25 mouse cellular contexts compared by ENCODE assay signal in genomic region chr7:45770427-45771082, GRCm38 (mm10). TPM values are rescaled to one million over a fixed set of nuclear protein-coding genes. Genes with fewer than 3 reads are reported as not detected.
DNase-seq lines count a peak whose midpoint lies in the region; ATAC-seq and TF ChIP-seq lines count a peak whose summit lies in the region.
"Had no signal": no experiment of that assay in that cellular context is flagged by ENCODE, and none has a peak within 500 bp of the region (broad histone marks: within the 10 kb centered on the region; RNA-seq: fewer than 3 reads in every experiment).

No protein-coding gene starts in this region.

- 0 out of 2 replicates have a peak, but pooled peaks cover 2% of the 10 kb centered on the region for H3K9me3 ChIP-seq in intestine, embryonic 14.5 days (ENCODE audit: control insufficient read depth, low read length)
- H3K9me3 ChIP-seq in kidney, embryonic 16.5 days (ENCODE audit: low read length), result no peaks in the 10 kb centered on the region
- no peaks in the 10 kb centered on the region for H3K9me3 ChIP-seq in stomach, embryonic 14.5 days (ENCODE audit: control insufficient read depth, low read depth, low read length)
- H3K9me3 ChIP-seq: neural tube, embryonic 12.5 days had no signal

- 28% methylated on average over 8 of the region's 8 CpGs for WGBS in kidney, adult 2 months
- WGBS in intestine, embryonic 14.5 days, result 63% methylated on average over 8 of the region's 8 CpGs
- WGBS in kidney, embryonic 16.5 days, result 59% methylated on average over 8 of the region's 8 CpGs
- 70% methylated on average over 8 of the region's 8 CpGs for WGBS in stomach, embryonic 14.5 days

- ATAC-seq in intestine, embryonic 14.5 days (replicated peaks; ENCODE audit: low FRiP score, low TSS enrichment, low read depth), result 0 out of 2 replicates have a peak, but pooled peaks have one; percentile 41
- ATAC-seq in kidney, embryonic 16.5 days (ENCODE audit: low FRiP score, low TSS enrichment), result peak; percentile 57; the same call in 1 of the 2 replicates
- 0 out of 2 replicates have a peak, but pooled peaks have one; percentile 14 for ATAC-seq in stomach, embryonic 14.5 days (ENCODE audit: insufficient number of reproducible peaks, insufficient read depth, low FRiP score, low read depth)
- ATAC-seq: activated CD4-positive, CD25-positive, alpha-beta regulatory T cell, adult 4 months; forebrain, embryonic 16.5 days; hindbrain, postnatal 0 days had no signal

- H3K27ac ChIP-seq in kidney, adult 2 months (ENCODE audit: insufficient read depth, low read depth, low read length), result peak overlapping the region; percentile 17; the same call in 1 of the 2 replicates
- no peak overlapping the region for H3K27ac ChIP-seq in intestine, embryonic 14.5 days (ENCODE audit: low read depth)
- H3K27ac ChIP-seq in kidney, embryonic 16.5 days (ENCODE audit: low read length), result no peak overlapping the region
- no peak overlapping the region for H3K27ac ChIP-seq in stomach, embryonic 14.5 days (ENCODE audit: low read length)
- H3K27ac ChIP-seq: hindbrain, postnatal 0 days; neural tube, embryonic 12.5 days had no signal

- no peaks in the 10 kb centered on the region for H3K36me3 ChIP-seq in kidney, adult 2 months (ENCODE audit: control insufficient read depth, insufficient read depth, low read length)
- H3K36me3 ChIP-seq in intestine, embryonic 14.5 days (ENCODE audit: control insufficient read depth, insufficient read depth, low read length), result no peaks in the 10 kb centered on the region
- H3K36me3 ChIP-seq in kidney, embryonic 16.5 days (ENCODE audit: insufficient read depth, low read length), result no peaks in the 10 kb centered on the region
- H3K36me3 ChIP-seq in stomach, embryonic 14.5 days (ENCODE audit: control insufficient read depth, insufficient read depth, low read length), result no peaks in the 10 kb centered on the region
- H3K36me3 ChIP-seq: heart, embryonic 12.5 days; neural tube, embryonic 12.5 days had no signal

- TF ChIP-seq POLR2A in kidney, adult 2 months (IDR thresholded peaks at IDR 0.05; ENCODE audit: low read depth, low read length), result no peak

- H3K4me1 ChIP-seq in kidney, adult 2 months (ENCODE audit: control insufficient read depth, insufficient read depth, low read length), result peaks cover 12% of the 10 kb centered on the region
- no peaks in the 10 kb centered on the region for H3K4me1 ChIP-seq in intestine, embryonic 14.5 days (replicated peaks; ENCODE audit: control insufficient read depth, insufficient read depth, low read length)
- no peaks in the 10 kb centered on the region for H3K4me1 ChIP-seq in kidney, embryonic 16.5 days (ENCODE audit: insufficient read depth, low read length)
- no peaks in the 10 kb centered on the region for H3K4me1 ChIP-seq in stomach, embryonic 14.5 days (ENCODE audit: control insufficient read depth, insufficient read depth, low read length)
- H3K4me1 ChIP-seq: heart, embryonic 12.5 days; neural tube, embryonic 12.5 days had no signal

- H3K4me2 ChIP-seq in intestine, embryonic 14.5 days (ENCODE audit: low read length), result no peak overlapping the region
- H3K4me2 ChIP-seq in kidney, embryonic 16.5 days (replicated peaks; ENCODE audit: low read depth, low read length), result no peak overlapping the region
- no peak overlapping the region for H3K4me2 ChIP-seq in stomach, embryonic 14.5 days (replicated peaks; ENCODE audit: low read depth, low read length)
- H3K4me2 ChIP-seq: heart, embryonic 12.5 days; neural tube, embryonic 12.5 days had no signal

- H3K27me3 ChIP-seq in kidney, adult 2 months (replicated peaks; ENCODE audit: control insufficient read depth, insufficient read depth, low read length), result no peaks in the 10 kb centered on the region
- H3K27me3 ChIP-seq in intestine, embryonic 14.5 days (replicated peaks; ENCODE audit: control insufficient read depth, insufficient read depth, low read length), result no peaks in the 10 kb centered on the region
- H3K27me3 ChIP-seq in kidney, embryonic 16.5 days (ENCODE audit: insufficient read depth, low read length), result no peaks in the 10 kb centered on the region
- no peaks in the 10 kb centered on the region for H3K27me3 ChIP-seq in stomach, embryonic 14.5 days (ENCODE audit: control insufficient read depth, insufficient read depth, low read length)
- H3K27me3 ChIP-seq: neural tube, embryonic 12.5 days; Patski had no signal

- no peak overlapping the region for H3K9ac ChIP-seq in intestine, embryonic 14.5 days (ENCODE audit: low read length)
- H3K9ac ChIP-seq in kidney, embryonic 16.5 days (replicated peaks; ENCODE audit: low read length), result no peak overlapping the region
- H3K9ac ChIP-seq in stomach, embryonic 14.5 days (replicated peaks; ENCODE audit: low read depth, low read length), result no peak overlapping the region
- H3K9ac ChIP-seq: heart, embryonic 12.5 days; neural tube, embryonic 12.5 days had no signal

- DNase-seq in kidney, adult 2 months, result peak; percentile 61
- DNase-seq in kidney, postnatal 4 days, result no peak
- DNase-seq in intestine, embryonic 14.5 days (ENCODE audit: low spot score), result no peak
- DNase-seq in layer of hippocampus, postnatal 36 days, result no peak
- no peak for DNase-seq in adrenal gland, adult 18-20 months (ENCODE audit: low spot score in 2 of 2)
- no peak for DNase-seq in layer of hippocampus, adult 11-12 months (ENCODE audit: low spot score)
- DNase-seq: adrenal gland, postnatal 36 days; cerebellum, adult 2 months; heart, postnatal 4 days; layer of hippocampus, adult 9-11 months had no signal

- H3K4me3 ChIP-seq in kidney, adult 2 months (ENCODE audit: insufficient read depth, low read depth, low read length), result no peak overlapping the region
- no peak overlapping the region for H3K4me3 ChIP-seq in intestine, embryonic 14.5 days (ENCODE audit: low read depth, low read length)
- no peak overlapping the region for H3K4me3 ChIP-seq in kidney, embryonic 16.5 days (ENCODE audit: low read length)
- H3K4me3 ChIP-seq in stomach, embryonic 14.5 days (ENCODE audit: low read depth, low read length), result no peak overlapping the region
- H3K4me3 ChIP-seq: erythroblast, embryonic 14.5 days; heart, embryonic 12.5 days; neural tube, embryonic 12.5 days had no signal

- no peak for TF ChIP-seq CTCF in kidney, adult 2 months (conservative IDR thresholded peaks at IDR 0.05; ENCODE audit: insufficient read depth, insufficient read length, low read depth, low read length)

RNA-seq across cellular contexts. Expression of gene Lmtk3, which starts 13.0 kb away (rescaled TPM):
- polyA plus RNA-seq in kidney, adult 2 months (2012; rRNA removed), result 5.7 and 7.3 TPM in 2 replicates
- polyA plus RNA-seq in intestine, embryonic 14.5 days (2014; fragmentation: Nextera tagmentation; extraction: Ambion mirVana), result 1.5 and 1.9 TPM in 2 replicates
- polyA plus RNA-seq in kidney, embryonic 16.5 days (2015; fragmentation: Nextera tagmentation; extraction: Ambion mirVana), result 1.3 and 1.8 TPM in 2 replicates
- 2.5 and 3.3 TPM in 2 replicates for polyA plus RNA-seq in stomach, embryonic 14.5 days (2014; fragmentation: Nextera tagmentation; extraction: Ambion mirVana)
- 100 to 1,000 TPM; 285 to 298 TPM for total RNA-seq in layer of hippocampus, postnatal 36 days (2021)
- 1 to 10 TPM; 6.2 to 8.4 TPM for total RNA-seq in adrenal gland, adult 18-20 months (2021)
- total RNA-seq: common myeloid progenitor, adult 5-6 weeks; megakaryocyte-erythroid progenitor cell, adult 5-6 weeks had no signal
- polyA plus RNA-seq: activated CD4-positive, CD25-positive, alpha-beta regulatory T cell, adult 4 months had no signal

RNA-seq across cellular contexts. Expression of gene Sult2b1, which starts 13.9 kb away (rescaled TPM):
- polyA plus RNA-seq in kidney, adult 2 months (2012; rRNA removed), result 4.2 and 6.1 TPM in 2 replicates
- polyA plus RNA-seq in intestine, embryonic 14.5 days (2014; fragmentation: Nextera tagmentation; extraction: Ambion mirVana), result 1.2 and 2.3 TPM in 2 replicates
- 1.9 and 2.5 TPM in 2 replicates for polyA plus RNA-seq in kidney, embryonic 16.5 days (2015; fragmentation: Nextera tagmentation; extraction: Ambion mirVana)
- polyA plus RNA-seq in stomach, embryonic 14.5 days (2014; fragmentation: Nextera tagmentation; extraction: Ambion mirVana), result 2.8 and 3.6 TPM in 2 replicates
- 1 to 10 TPM; 6.3 to 7.0 TPM for total RNA-seq in layer of hippocampus, postnatal 36 days (2021)
- 1 to 10 TPM in 1 of 2 experiments, under 1 TPM in 1; 0.77 to 1.1 TPM for total RNA-seq in adrenal gland, adult 18-20 months (2021)
- total RNA-seq: heart, postnatal 4 days; megakaryocyte-erythroid progenitor cell, adult 5-6 weeks had no signal
- polyA plus RNA-seq: erythroblast, embryonic 14.5 days had no signal

RNA-seq across cellular contexts. Expression of gene Cyth2, which starts 43.8 kb away (rescaled TPM):
- 43.3 and 44.7 TPM in 2 replicates for polyA plus RNA-seq in kidney, adult 2 months (2012; rRNA removed)
- 91.9 and 95.5 TPM in 2 replicates for polyA plus RNA-seq in intestine, embryonic 14.5 days (2014; fragmentation: Nextera tagmentation; extraction: Ambion mirVana)
- 125 and 126 TPM in 2 replicates for polyA plus RNA-seq in kidney, embryonic 16.5 days (2015; fragmentation: Nextera tagmentation; extraction: Ambion mirVana)
- 89.3 and 92.6 TPM in 2 replicates for polyA plus RNA-seq in stomach, embryonic 14.5 days (2014; fragmentation: Nextera tagmentation; extraction: Ambion mirVana)
- total RNA-seq in layer of hippocampus, postnatal 36 days (2021), result 100 to 1,000 TPM; 138 to 150 TPM
- 100 to 1,000 TPM in 1 of 2 experiments, 10 to 100 TPM in 1; 92.9 to 117 TPM for total RNA-seq in adrenal gland, adult 18-20 months (2021)

RNA-seq across cellular contexts. Expression of gene Spaca4, which starts 44.9 kb away (rescaled TPM):
- 0.15 and 0.28 TPM in 2 replicates for polyA plus RNA-seq in kidney, adult 2 months (2012; rRNA removed)
- polyA plus RNA-seq in intestine, embryonic 14.5 days (2014; fragmentation: Nextera tagmentation; extraction: Ambion mirVana), result 0.45 TPM in 1 of 2 replicates, not detected in the other
- not detected in 2 replicates for polyA plus RNA-seq in kidney, embryonic 16.5 days (2015; fragmentation: Nextera tagmentation; extraction: Ambion mirVana)
- polyA plus RNA-seq in stomach, embryonic 14.5 days (2014; fragmentation: Nextera tagmentation; extraction: Ambion mirVana), result 0.38 TPM in 1 of 2 replicates, not detected in the other
- total RNA-seq in layer of hippocampus, postnatal 36 days (2021), result not detected
- total RNA-seq in adrenal gland, adult 18-20 months (2021), result not detected
- total RNA-seq: adrenal gland, postnatal 36 days; common myeloid progenitor, adult 5-6 weeks; heart, postnatal 4 days; hindbrain, postnatal 0 days; left cerebral cortex, postnatal 10 days; megakaryocyte-erythroid progenitor cell, adult 5-6 weeks had no signal
- polyA plus RNA-seq: activated CD4-positive, CD25-positive, alpha-beta regulatory T cell, adult 4 months; cerebellum, adult 2 months; embryonic facial prominence, embryonic 11.5 days; erythroblast, embryonic 14.5 days; forebrain, embryonic 16.5 days; heart, embryonic 12.5 days; hindbrain, postnatal 0 days; limb, embryonic 14.5 days; lung, embryonic 16.5 days; neural tube, embryonic 12.5 days; Patski had no signal

RNA-seq across cellular contexts. Expression of gene Fam83e, which starts 49.5 kb away (rescaled TPM):
- polyA plus RNA-seq in kidney, adult 2 months (2012; rRNA removed), result 0.19 and 0.35 TPM in 2 replicates
- 4.1 and 5.8 TPM in 2 replicates for polyA plus RNA-seq in intestine, embryonic 14.5 days (2014; fragmentation: Nextera tagmentation; extraction: Ambion mirVana)
- 1.1 and 1.2 TPM in 2 replicates for polyA plus RNA-seq in kidney, embryonic 16.5 days (2015; fragmentation: Nextera tagmentation; extraction: Ambion mirVana)
- 3.1 and 4.1 TPM in 2 replicates for polyA plus RNA-seq in stomach, embryonic 14.5 days (2014; fragmentation: Nextera tagmentation; extraction: Ambion mirVana)
- under 1 TPM; 0.12 to 0.13 TPM for total RNA-seq in layer of hippocampus, postnatal 36 days (2021)
- total RNA-seq in adrenal gland, adult 18-20 months (2021), result under 1 TPM; 0.30 to 0.35 TPM
- polyA plus RNA-seq: activated CD4-positive, CD25-positive, alpha-beta regulatory T cell, adult 4 months had no signal
